Mouse (Mus musculus): ENCODE results near the gene Capn2. TPM values are rescaled to one million over a fixed set of nuclear protein-coding genes. Genes with fewer than 3 reads are reported as not detected.

Capn2 gene
- polyA plus RNA-seq, 1 experiment = 54.3 TPM

- no peak for DNase-seq (ENCODE audit: low read depth)
These were observed 8.2 kb upstream of the Capn2 start for GRCm38 (mm10) chr1:182525601-182526000.

GRCm38 (mm10) chr1:182523692-182524091, 6.3 kb upstream of the Capn2 start:
- no peak for DNase-seq (ENCODE audit: low read depth)

GRCm38 (mm10) chr1:182522961-182523360, 5.6 kb upstream of the Capn2 start:
- no peak for DNase-seq (ENCODE audit: low read depth)

DNA sequence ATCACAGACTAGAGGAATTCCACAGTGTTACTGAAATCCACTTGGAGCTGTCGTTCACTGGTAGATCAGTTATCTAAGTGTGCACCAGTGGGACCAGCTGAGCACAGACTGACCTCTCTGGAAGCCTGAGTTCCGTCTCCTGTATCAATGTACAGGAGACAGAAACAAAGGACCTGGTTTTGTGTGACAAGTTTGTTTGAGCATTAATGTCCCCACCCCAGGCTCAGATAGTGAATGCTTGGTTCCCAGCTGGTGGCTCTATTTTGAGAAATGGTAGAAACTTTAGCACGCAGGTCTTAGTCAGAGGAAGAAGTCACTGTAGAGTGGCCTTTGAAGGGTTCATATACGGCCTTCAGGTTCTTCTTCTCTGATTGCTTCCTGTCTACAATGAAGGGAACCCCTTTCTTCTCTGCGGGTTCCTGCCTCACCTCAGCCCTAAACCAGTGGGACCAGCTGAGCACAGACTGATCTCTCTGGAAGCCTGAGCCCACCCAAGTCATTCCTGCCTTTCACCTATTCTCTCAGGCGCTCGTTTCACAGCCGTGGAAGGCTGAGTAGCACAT, 3.6 kb upstream of the Capn2 start:
- no peak for DNase-seq (ENCODE audit: low read depth)

DNA sequence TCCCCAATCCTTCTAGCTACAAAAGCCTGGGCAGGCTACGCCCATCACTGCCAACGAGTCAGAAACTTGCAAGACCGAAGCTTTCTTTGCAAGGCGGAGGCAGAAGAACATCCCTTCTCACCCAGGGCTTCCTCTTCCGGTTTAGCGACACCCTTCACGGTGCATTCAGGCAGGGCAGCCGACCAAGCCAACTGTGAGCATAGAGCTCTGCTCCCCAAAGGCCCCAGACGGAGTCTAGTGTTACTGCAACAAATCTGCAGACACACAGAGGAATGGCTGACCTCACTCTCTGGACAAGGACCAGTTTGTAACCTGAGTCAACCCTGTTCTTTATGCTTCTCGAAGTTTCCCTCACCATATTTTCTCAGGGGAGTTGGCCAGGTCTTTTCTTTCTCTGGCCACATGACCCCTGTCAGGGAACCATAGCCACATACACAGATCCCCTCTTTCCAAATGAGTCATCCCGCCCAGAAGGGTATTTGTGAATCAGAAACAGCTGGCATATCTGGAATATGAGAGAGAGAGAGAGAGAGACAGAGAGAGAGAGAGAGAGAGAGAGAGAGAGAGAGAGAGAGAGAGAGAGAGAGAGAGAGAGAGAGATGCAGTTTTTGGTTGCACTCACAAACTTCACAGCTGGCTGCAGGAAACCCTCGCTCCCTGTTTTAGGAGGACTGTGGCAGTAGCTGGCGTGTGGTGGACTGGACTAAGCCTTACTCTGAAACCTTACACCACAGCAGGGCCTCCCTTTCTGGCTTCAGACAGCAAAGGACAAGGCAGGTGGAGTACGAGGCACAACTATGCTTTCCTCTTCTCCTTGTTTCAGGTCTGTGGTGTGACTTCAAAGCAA, 2.9 kb upstream of the Capn2 start:
- DNase-seq (ENCODE audit: low read depth) = no peak

- DNase-seq (ENCODE audit: low read depth) = no peak
These were observed 1.9 kb upstream of the Capn2 start for GRCm38 (mm10) chr1:182519341-182519740.

GRCm38 (mm10) chr1:182518811-182519210, 1.4 kb upstream of the Capn2 start:
- no peak for DNase-seq (ENCODE audit: low read depth)

GRCm38 (mm10) chr1:182518143-182518680, 804 bp upstream of the Capn2 start:
- DNase-seq (ENCODE audit: low read depth) = no peak

DNA sequence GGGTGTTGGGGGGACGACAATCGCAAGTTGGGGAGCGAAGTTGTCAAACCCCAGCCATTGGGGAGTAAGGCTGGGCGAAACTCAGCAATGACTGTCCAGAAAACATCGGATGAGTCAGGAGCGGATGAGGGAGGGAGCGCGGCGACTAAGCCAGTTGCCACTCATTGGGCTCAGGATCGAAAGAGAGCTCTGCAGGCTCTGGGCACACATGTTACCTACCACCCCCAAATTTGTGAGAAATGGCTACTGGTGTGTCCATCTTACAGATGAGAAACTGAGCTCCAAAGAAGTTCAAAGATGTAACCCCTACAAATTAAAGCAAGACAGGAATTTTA, 236 bp upstream of the Capn2 start:
- DNase-seq (ENCODE audit: low read depth) = no peak

- DNase-seq (ENCODE audit: low read depth) = no peak
These were observed 2.4 kb downstream of the Capn2 start for GRCm38 (mm10) chr1:182514803-182515590.

- no peak for DNase-seq (ENCODE audit: low read depth)
These were observed 3.7 kb downstream of the Capn2 start for GRCm38 (mm10) chr1:182513714-182514113.

GRCm38 (mm10) chr1:182512901-182513410, 4.5 kb downstream of the Capn2 start:
- no peak for DNase-seq (ENCODE audit: low read depth)

DNA sequence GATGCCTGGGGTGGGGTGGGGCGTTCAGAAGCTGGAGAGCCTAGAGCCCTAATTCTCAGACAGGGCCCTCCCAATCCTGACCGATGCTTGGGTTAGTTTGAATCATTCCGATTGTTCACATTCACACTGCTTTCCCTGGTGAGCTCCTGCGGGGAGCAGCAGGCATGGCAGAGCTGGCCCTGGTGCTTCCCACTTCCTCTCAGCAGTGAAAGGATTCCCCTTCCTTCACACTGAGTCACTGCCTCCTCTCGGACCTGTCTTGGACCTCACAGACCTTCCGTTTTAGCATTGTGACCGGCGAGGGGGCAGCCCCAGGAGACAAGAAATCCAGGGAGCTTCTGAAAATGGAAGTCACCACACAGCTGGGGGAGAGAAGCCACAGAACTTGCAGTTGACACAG, 5.6 kb downstream of the Capn2 start:
- no peak for DNase-seq (ENCODE audit: low read depth)

DNA sequence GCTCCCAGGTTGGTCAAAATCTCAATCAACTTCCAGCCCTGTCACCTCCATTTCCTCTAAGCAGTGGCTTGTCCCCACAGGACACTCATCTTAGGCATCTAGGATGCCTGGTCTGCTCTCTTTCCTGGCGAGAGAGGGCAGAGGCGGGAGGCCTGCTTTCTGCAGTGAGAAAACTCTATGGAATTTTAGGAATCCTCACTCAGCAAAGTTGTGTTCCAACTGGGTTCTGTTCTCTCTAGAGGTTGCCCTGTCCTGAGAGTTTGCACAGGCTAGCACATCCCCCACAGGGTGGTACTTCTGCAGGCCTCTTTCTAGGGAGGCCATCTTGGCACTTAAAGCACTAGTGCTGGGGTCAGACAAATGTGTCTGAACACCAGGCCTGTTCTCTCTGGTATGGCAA, 6.3 kb downstream of the Capn2 start:
- DNase-seq (ENCODE audit: low read depth) = no peak

DNA sequence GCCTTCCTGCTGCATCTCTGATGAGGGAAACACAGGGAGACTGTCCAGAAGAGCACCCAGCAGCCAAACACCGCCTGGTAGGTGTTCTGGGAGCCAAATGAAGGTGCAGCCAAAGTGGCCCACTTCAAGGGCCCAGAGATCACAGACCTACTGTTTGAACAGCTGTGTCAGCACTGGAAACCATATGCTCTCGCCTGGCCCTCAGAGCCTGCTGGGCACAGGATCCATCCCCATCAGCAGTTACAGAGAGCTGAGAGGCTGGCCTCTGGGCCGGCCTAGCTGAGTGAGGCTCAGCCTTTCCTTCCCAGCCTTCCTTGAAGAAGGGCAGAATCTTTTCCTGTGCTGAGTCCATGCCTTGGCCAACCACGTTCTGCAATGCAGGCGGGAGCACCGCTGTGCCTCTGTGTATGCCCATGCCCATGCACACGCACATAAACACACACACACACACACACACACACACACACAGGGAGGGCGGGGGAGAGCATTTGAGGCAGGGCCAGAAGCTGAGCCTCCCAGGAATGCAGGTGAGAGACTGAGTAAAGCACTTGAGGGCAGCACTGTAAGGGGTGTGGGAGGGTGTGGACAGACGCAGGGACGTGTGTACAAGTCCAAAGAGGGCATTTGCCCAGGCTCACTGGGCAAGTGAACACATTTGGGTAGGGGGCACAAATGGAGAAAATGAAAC, 8.2 kb downstream of the Capn2 start:
- DNase-seq (ENCODE audit: low read depth) = no peak

DNA sequence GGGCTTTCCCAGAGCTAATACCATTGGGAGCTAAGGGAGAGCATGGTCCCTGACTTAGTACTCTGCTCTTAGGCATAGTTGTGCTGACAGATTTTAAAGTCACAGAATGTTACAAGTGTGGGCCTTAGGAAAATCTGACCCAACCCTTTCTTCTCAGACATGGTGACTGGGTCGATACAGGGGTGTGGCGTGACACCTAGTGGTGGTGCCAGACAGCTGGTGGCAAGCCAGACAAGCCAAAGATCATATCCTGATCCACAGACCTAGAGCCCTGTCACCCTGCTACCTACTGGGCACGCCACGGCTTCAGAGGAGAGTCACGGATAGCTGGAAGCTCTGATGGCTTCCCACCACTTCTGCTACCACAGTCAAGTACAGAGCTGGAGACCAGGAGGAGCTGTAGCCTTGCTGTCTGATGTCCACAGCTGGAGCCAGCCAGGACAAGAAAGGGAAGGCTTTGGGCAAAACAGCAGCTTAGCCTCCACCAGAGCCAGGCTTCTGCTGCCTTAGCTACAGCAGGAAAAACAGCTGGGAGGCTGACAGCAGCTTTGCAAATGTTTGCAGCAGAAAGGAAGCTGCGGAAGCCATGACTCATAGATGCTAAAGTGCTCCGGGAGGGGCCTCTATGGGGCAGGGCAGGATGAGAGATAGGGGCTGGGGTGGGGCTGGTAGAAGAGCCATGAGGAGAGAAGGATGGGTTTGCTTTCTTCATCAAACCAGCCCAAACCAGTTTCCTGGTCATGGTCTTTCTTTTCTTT, 11.0 kb downstream of the Capn2 start:
- no peak for DNase-seq (ENCODE audit: low read depth)

DNA sequence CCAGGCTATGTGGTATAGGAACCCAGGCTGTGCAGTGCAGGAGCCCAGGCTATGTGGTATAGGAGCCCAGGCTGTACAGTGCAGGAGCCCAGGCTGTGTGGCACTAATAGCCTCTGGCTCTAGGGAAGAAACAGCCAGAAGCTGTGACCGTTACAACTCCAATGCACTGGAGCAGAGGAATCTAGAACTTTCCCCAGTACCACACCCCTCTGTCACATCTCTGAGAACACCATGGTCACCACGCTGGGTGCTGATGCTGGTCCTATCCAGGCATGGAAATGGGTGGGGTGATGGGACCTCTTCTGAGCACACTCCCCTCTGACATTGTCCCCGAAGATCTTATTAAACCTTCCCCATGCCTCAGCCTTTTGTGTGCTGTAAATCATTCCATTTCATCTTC, 12.1 kb downstream of the Capn2 start:
- DNase-seq (ENCODE audit: low read depth) = no peak

- DNase-seq (ENCODE audit: low read depth) = no peak
These were observed 13.2 kb downstream of the Capn2 start for GRCm38 (mm10) chr1:182504223-182504622.

DNA sequence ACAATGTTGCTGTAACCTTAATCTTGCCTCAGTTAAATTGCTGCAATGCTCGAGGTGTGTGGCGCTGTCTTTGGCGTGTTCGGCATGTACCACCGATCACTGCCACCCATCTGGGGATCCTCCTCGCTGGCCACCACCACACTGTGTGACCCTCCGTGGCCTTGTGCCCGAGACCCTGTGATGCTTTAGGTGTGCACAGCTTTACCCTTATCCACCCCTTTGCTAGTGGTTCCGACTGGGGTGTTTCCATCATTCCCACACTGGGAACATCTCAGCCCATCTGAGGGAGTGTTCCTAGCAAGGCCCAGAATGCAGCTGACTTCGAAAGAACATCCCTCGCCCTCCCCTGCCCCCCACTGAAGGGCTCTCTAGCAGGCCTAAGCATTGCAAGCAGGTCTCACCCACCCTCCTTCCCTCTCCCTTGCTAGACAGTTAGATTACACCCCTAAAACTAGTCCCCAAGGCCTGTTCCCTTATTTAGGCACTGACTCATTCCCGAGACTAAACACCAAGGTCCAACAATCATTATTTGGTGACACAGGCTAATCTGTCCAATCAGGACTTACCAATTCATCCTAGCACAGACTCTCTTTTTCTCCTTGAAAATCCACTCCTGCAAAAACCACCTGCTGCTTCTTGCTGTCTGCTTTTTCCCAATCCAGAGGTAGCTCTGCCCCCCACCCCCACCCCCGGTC, 14.1 kb downstream of the Capn2 start:
- no peak for DNase-seq (ENCODE audit: low read depth)

DNA sequence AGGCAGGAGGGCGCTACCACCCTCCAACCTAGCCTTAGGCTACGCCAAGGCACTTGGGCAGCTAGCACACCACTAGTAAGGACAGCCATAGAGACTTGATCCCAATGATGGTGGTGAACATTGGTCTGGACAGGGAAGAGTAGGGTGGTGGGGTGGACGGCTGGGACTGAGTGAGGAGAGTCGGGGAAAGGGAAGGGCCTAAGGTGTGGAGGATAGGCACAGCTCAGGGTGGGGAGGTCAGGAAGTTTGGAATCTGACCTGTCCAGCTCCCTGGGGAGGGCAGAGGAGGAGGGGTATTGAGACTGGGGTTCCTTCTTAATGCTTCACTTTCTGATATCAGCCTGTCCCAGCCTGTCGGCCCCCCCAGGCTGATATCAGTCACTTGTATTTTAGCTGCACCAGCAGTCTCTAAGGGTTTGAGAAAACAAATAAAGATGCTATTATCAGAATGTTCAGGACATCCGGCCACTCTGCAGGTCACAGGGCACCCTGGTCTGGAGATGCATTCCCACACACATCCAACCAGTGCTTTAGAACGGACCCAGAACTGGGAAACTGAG, 14.8 kb downstream of the Capn2 start:
- DNase-seq (ENCODE audit: low read depth) = no peak

All from gonadal fat pad, adult 2 months (tissue).